In the genomic region with DNA sequence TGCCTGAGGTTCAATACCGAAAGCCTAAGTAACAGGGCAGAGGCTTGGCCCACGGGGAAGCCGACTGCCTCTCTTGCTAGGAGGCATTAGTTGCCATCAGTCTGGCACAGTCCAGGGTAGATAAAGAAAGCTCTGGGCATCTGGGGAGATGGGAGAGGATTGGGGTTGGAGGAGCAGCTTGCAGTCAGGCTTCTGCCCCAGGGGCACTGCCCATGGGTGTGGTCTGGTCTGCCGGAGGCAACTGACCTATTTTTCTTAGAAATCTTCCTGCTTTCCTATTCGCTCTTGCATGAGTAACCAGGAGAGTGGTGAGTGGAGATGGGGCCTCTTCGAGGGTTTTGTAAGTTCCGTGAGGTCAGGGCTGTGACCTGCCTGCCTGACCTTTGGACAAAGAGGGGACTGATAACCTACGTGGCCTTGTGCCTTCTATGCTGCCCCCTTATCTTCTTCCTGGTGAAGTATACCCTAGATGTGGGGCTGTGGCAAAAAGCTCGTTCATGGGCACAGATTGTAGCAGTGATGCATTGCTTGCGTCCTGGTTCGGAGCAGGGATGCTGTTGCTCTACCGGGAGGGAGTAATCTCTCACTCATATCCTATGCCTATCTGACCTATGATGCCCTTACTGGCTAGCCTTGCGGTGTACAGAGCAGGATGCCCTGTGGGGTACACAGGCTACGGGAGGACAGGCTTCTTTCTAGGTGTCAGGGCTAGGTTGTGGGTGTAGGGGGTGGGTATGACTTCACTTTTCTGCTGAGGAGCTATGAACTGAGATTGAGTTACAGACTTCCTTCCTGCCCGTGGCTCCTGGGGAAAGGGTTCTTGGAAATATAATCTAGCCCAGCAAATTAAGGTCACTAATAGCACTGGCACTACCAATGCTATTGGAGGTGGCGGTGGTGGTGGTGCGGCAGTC, we compare ENCODE assay signal across 18 mouse cellular contexts. TPM values are rescaled to one million over a fixed set of nuclear protein-coding genes. Genes with fewer than 3 reads are reported as not detected.
DNase-seq lines count a peak whose midpoint lies in the region; ATAC-seq and TF ChIP-seq lines count a peak whose summit lies in the region.
"Had no signal": no experiment of that assay in that cellular context is flagged by ENCODE, and none has a peak within 500 bp of the region (broad histone marks: within the 10 kb centered on the region; RNA-seq: fewer than 3 reads in every experiment).

No protein-coding gene starts in this region.

- H3K79me2 ChIP-seq in CH12.LX (replicated peaks; ENCODE audit: control insufficient read depth, extremely low read depth, insufficient read depth, poor library complexity, severe bottlenecking): peaks cover 24% of the 10 kb centered on the region

- no peaks in the 10 kb centered on the region for H3K27me3 ChIP-seq in forebrain, postnatal 0 days (ENCODE audit: insufficient read depth, low read length)
- H3K27me3 ChIP-seq in forebrain, embryonic 16.5 days (replicated peaks; ENCODE audit: control insufficient read depth, insufficient read depth, low read length): no peaks in the 10 kb centered on the region
- no peaks in the 10 kb centered on the region for H3K27me3 ChIP-seq in CH12.LX (replicated peaks)
- peaks cover 16% of the 10 kb centered on the region for H3K27me3 ChIP-seq in midbrain, embryonic 13.5 days
- peaks cover 25% of the 10 kb centered on the region for H3K27me3 ChIP-seq in kidney, embryonic 16.5 days (ENCODE audit: insufficient read depth, low read length)
- peaks cover 24% of the 10 kb centered on the region for H3K27me3 ChIP-seq in intestine, embryonic 15.5 days (replicated peaks)
- peaks cover 20% of the 10 kb centered on the region for H3K27me3 ChIP-seq in heart, embryonic 11.5 days (ENCODE audit: control insufficient read depth, insufficient read depth, low read length)

- peak; percentile 64; the same call in 1 of the 2 replicates for TF ChIP-seq EP300 in CH12.LX (IDR thresholded peaks at IDR 0.05; ENCODE audit: low read length)

- no peak for TF ChIP-seq CTCF in forebrain, postnatal 0 days (IDR thresholded peaks at IDR 0.05; ENCODE audit: low read depth)
- no peak for TF ChIP-seq CTCF in CH12.LX (conservative IDR thresholded peaks at IDR 0.05 in 1 of 2, IDR thresholded peaks at IDR 0.05 in 1 of 2; ENCODE audit: low read depth in 2 of 2, low read length in 2 of 2)

- no peak overlapping the region for H3K4me3 ChIP-seq in forebrain, postnatal 0 days (ENCODE audit: low read depth, low read length)
- no peak overlapping the region for H3K4me3 ChIP-seq in forebrain, embryonic 16.5 days (replicated peaks; ENCODE audit: low read length)
- H3K4me3 ChIP-seq in CH12.LX (replicated peaks in 1 of 3; ENCODE audit: low read depth in 2 of 3, low read length in 2 of 3, poor library complexity in 1 of 3): peak overlapping the region; percentile 62 to 86 (median 62)
- no peak overlapping the region for H3K4me3 ChIP-seq in midbrain, embryonic 13.5 days (replicated peaks)
- no peak overlapping the region for H3K4me3 ChIP-seq in kidney, embryonic 16.5 days (ENCODE audit: low read length)
- no peak overlapping the region for H3K4me3 ChIP-seq in intestine, embryonic 15.5 days (replicated peaks)
- H3K4me3 ChIP-seq in heart, embryonic 11.5 days (ENCODE audit: low read depth, low read length): no peak overlapping the region
- H3K4me3 ChIP-seq: heart, adult 2 months; limb, embryonic 15.5 days had no signal

- WGBS in forebrain, postnatal 0 days: 70% methylated on average over 17 of the region's 17 CpGs
- WGBS in forebrain, embryonic 16.5 days: 75% methylated on average over 17 of the region's 17 CpGs
- 62% methylated on average over 17 of the region's 17 CpGs for WGBS in midbrain, embryonic 13.5 days
- WGBS in kidney, embryonic 16.5 days: 57% methylated on average over 17 of the region's 17 CpGs
- 67% methylated on average over 17 of the region's 17 CpGs for WGBS in intestine, embryonic 15.5 days
- 54% methylated on average over 17 of the region's 17 CpGs for WGBS in heart, embryonic 11.5 days (ENCODE audit: insufficient replicate concordance)

- dilution Hi-C loops in CH12.LX (cut with MboI; ENCODE audit: extremely low pct_ligation_motif_present, extremely low pct_unique_long_range_greater_than_20kb, low sequenced_read_pairs): no loop called here

- peak; percentile 66; the same call in 1 of the 2 replicates for TF ChIP-seq POLR2A in CH12.LX (IDR thresholded peaks at IDR 0.05; ENCODE audit: low read depth, low read length)

- H3K36me3 ChIP-seq in forebrain, postnatal 0 days (ENCODE audit: insufficient read depth): no peaks in the 10 kb centered on the region
- H3K36me3 ChIP-seq in forebrain, embryonic 16.5 days (ENCODE audit: control insufficient read depth, insufficient read depth): no peaks in the 10 kb centered on the region
- no peaks in the 10 kb centered on the region for H3K36me3 ChIP-seq in CH12.LX (replicated peaks in 1 of 2; ENCODE audit: control insufficient read depth in 1 of 2, insufficient read depth in 1 of 2, low read length in 1 of 2)
- H3K36me3 ChIP-seq in midbrain, embryonic 13.5 days: no peaks in the 10 kb centered on the region
- no peaks in the 10 kb centered on the region for H3K36me3 ChIP-seq in kidney, embryonic 16.5 days (ENCODE audit: insufficient read depth, low read length)
- no peaks in the 10 kb centered on the region for H3K36me3 ChIP-seq in intestine, embryonic 15.5 days
- H3K36me3 ChIP-seq in heart, embryonic 11.5 days (ENCODE audit: control insufficient read depth, insufficient read depth, low read length): no peaks in the 10 kb centered on the region
- H3K36me3 ChIP-seq: limb, embryonic 15.5 days had no signal

- no peaks in the 10 kb centered on the region for H3K9me3 ChIP-seq in forebrain, postnatal 0 days (ENCODE audit: low read length)
- no peaks in the 10 kb centered on the region for H3K9me3 ChIP-seq in forebrain, embryonic 16.5 days (ENCODE audit: control insufficient read depth, low read length)
- peaks cover 11% of the 10 kb centered on the region for H3K9me3 ChIP-seq in CH12.LX (replicated peaks; ENCODE audit: low read length)
- no peaks in the 10 kb centered on the region for H3K9me3 ChIP-seq in midbrain, embryonic 13.5 days
- no peaks in the 10 kb centered on the region for H3K9me3 ChIP-seq in kidney, embryonic 16.5 days (ENCODE audit: low read length)
- no peaks in the 10 kb centered on the region for H3K9me3 ChIP-seq in intestine, embryonic 15.5 days
- no peaks in the 10 kb centered on the region for H3K9me3 ChIP-seq in heart, embryonic 11.5 days (replicated peaks; ENCODE audit: control insufficient read depth, low read length)
- H3K9me3 ChIP-seq: limb, embryonic 15.5 days had no signal

- no peak for DNase-seq in forebrain, postnatal 0 days
- DNase-seq in CH12.LX (ENCODE audit: extremely low read depth): no peak
- DNase-seq in cerebellum, adult 9-11 months: peak; percentile 63
- DNase-seq: adrenal gland, postnatal 10 days; B cell, adult 2 months; heart, postnatal 10 days; kidney, postnatal 14 days; lung, adult 18-20 months; lung, postnatal 36 days had no signal

- H3K27ac ChIP-seq in forebrain, postnatal 0 days (ENCODE audit: low read depth, low read length): no peak overlapping the region
- H3K27ac ChIP-seq in forebrain, embryonic 16.5 days (ENCODE audit: low read length): no peak overlapping the region
- peak overlapping the region; percentile 98 for H3K27ac ChIP-seq in CH12.LX (ENCODE audit: insufficient read depth, low read depth)
- 0 out of 2 replicates have a peak overlapping the region, but pooled peaks have one; percentile 12 for H3K27ac ChIP-seq in midbrain, embryonic 13.5 days
- no peak overlapping the region for H3K27ac ChIP-seq in kidney, embryonic 16.5 days (ENCODE audit: low read length)
- H3K27ac ChIP-seq in intestine, embryonic 15.5 days: no peak overlapping the region
- no peak overlapping the region for H3K27ac ChIP-seq in heart, embryonic 11.5 days (ENCODE audit: low read depth, low read length)
- H3K27ac ChIP-seq: limb, embryonic 15.5 days had no signal

- in situ Hi-C loops in CH12.LX (cut with MboI; ENCODE audit: low pct_ligation_motif_present, low pct_unique_long_range_greater_than_20kb, low sequenced_read_pairs): no loop called here

- H3K9ac ChIP-seq in forebrain, postnatal 0 days: no peak overlapping the region
- H3K9ac ChIP-seq in forebrain, embryonic 16.5 days (replicated peaks; ENCODE audit: low read depth, low read length): no peak overlapping the region
- H3K9ac ChIP-seq in CH12.LX (ENCODE audit: insufficient read depth, low read depth): peak overlapping the region; percentile 79
- peak overlapping the region; percentile 44; the same call in 1 of the 2 replicates for H3K9ac ChIP-seq in midbrain, embryonic 13.5 days (replicated peaks)
- H3K9ac ChIP-seq in kidney, embryonic 16.5 days (replicated peaks; ENCODE audit: low read length): no peak overlapping the region
- H3K9ac ChIP-seq in intestine, embryonic 15.5 days: no peak overlapping the region
- no peak overlapping the region for H3K9ac ChIP-seq in heart, embryonic 11.5 days (ENCODE audit: low read depth, low read length)
- H3K9ac ChIP-seq: limb, embryonic 15.5 days had no signal

- ATAC-seq in forebrain, postnatal 0 days: no peak
- ATAC-seq in forebrain, embryonic 16.5 days: no peak
- ATAC-seq in midbrain, embryonic 13.5 days: no peak
- no peak for ATAC-seq in kidney, embryonic 16.5 days (ENCODE audit: low FRiP score, low TSS enrichment)
- ATAC-seq in intestine, embryonic 15.5 days: no peak
- no peak for ATAC-seq in heart, embryonic 11.5 days (replicated peaks; ENCODE audit: insufficient number of reproducible peaks, low FRiP score, low TSS enrichment)
- ATAC-seq: forebrain, embryonic 14.5 days; intestine, postnatal 0 days had no signal

- peaks cover 30% of the 10 kb centered on the region for H3K4me1 ChIP-seq in forebrain, postnatal 0 days (ENCODE audit: insufficient read depth)
- peaks cover 77% of the 10 kb centered on the region for H3K4me1 ChIP-seq in forebrain, embryonic 16.5 days (replicated peaks; ENCODE audit: control insufficient read depth, insufficient read depth, low read length)
- peaks cover 33 to 86% of the 10 kb centered on the region in 2 experiments for H3K4me1 ChIP-seq in CH12.LX (ENCODE audit: control insufficient read depth in 1 of 2, insufficient read depth in 2 of 2)
- peaks cover 84% of the 10 kb centered on the region for H3K4me1 ChIP-seq in midbrain, embryonic 13.5 days (replicated peaks)
- peaks cover 15% of the 10 kb centered on the region; the same call in 1 of the 2 replicates for H3K4me1 ChIP-seq in kidney, embryonic 16.5 days (ENCODE audit: insufficient read depth, low read length)
- H3K4me1 ChIP-seq in intestine, embryonic 15.5 days (replicated peaks): 0 out of 2 replicates have a peak, but pooled peaks cover 7% of the 10 kb centered on the region
- H3K4me1 ChIP-seq in heart, embryonic 11.5 days (ENCODE audit: control insufficient read depth, insufficient read depth, low read length): peaks cover 5% of the 10 kb centered on the region; the same call in 1 of the 2 replicates

- TF ChIP-seq RAD21 in CH12.LX (IDR thresholded peaks at IDR 0.05; ENCODE audit: low read depth, low read length): no peak

- H3K4me2 ChIP-seq in forebrain, postnatal 0 days (ENCODE audit: low read depth): peak overlapping the region; percentile 13; the same call in 1 of the 2 replicates
- no peak overlapping the region for H3K4me2 ChIP-seq in forebrain, embryonic 16.5 days (ENCODE audit: low read length)
- peak overlapping the region; percentile 71 for H3K4me2 ChIP-seq in CH12.LX (ENCODE audit: insufficient read depth, low read depth, poor library complexity, severe bottlenecking)
- peak overlapping the region; percentile 13; the same call in 1 of the 2 replicates for H3K4me2 ChIP-seq in midbrain, embryonic 13.5 days (replicated peaks)
- H3K4me2 ChIP-seq in kidney, embryonic 16.5 days (replicated peaks; ENCODE audit: low read depth, low read length): no peak overlapping the region
- no peak overlapping the region for H3K4me2 ChIP-seq in intestine, embryonic 15.5 days (replicated peaks)
- no peak overlapping the region for H3K4me2 ChIP-seq in heart, embryonic 11.5 days
- H3K4me2 ChIP-seq: limb, embryonic 15.5 days had no signal

RNA-seq across cellular contexts. Expression of a gene that starts 4.8 kb away (rescaled TPM):
- 22.5 and 30.8 TPM in 2 replicates for total RNA-seq in forebrain, postnatal 0 days (2014; rRNA removed)
- polyA plus RNA-seq in forebrain, postnatal 0 days (2015; fragmentation: Nextera tagmentation; extraction: Ambion mirVana): 5.6 and 11.8 TPM in 2 replicates
- polyA plus RNA-seq in forebrain, embryonic 16.5 days (2015; fragmentation: Nextera tagmentation; extraction: Ambion mirVana): 12.0 and 16.7 TPM in 2 replicates
- total RNA-seq in CH12.LX (2012; rRNA removed): 7.4 and 12.4 TPM in 2 replicates
- total RNA-seq in CH12.LX (2014; rRNA removed): 1.8 and 2.0 TPM in 2 replicates
- 4.5 and 5.2 TPM in 2 replicates for polyA plus RNA-seq in CH12.LX (2012; ENCODE audit: insufficient read length, low read depth)
- polyA plus RNA-seq in midbrain, embryonic 13.5 days (2015; fragmentation: Nextera tagmentation; extraction: Ambion mirVana): 11.3 and 12.6 TPM in 2 replicates
- 2.6 and 2.8 TPM in 2 replicates for polyA plus RNA-seq in kidney, embryonic 16.5 days (2015; fragmentation: Nextera tagmentation; extraction: Ambion mirVana)
- polyA plus RNA-seq in intestine, embryonic 15.5 days (2015; fragmentation: Nextera tagmentation; extraction: Ambion mirVana): 4.4 and 4.7 TPM in 2 replicates
- 1.7 and 2.8 TPM in 2 replicates for polyA plus RNA-seq in heart, embryonic 11.5 days (2014; fragmentation: Nextera tagmentation; extraction: Ambion mirVana)

Comparison
In these comparisons a context has a peak if more than half of its experiments do, and no peak if none do; other contexts are left out.
1. H3K4me2 ChIP-seq: peak in forebrain, postnatal 0 days (single experiment), CH12.LX (single experiment) and midbrain, embryonic 13.5 days (single experiment); none in forebrain, embryonic 16.5 days (single experiment), kidney, embryonic 16.5 days (single experiment), intestine, embryonic 15.5 days (single experiment) and heart, embryonic 11.5 days (single experiment).
2. H3K27ac ChIP-seq: peak in CH12.LX (single experiment) and midbrain, embryonic 13.5 days (single experiment); none in forebrain, postnatal 0 days (single experiment), forebrain, embryonic 16.5 days (single experiment), kidney, embryonic 16.5 days (single experiment), intestine, embryonic 15.5 days (single experiment) and heart, embryonic 11.5 days (single experiment).
3. H3K4me3 ChIP-seq: peak in CH12.LX (3 of 3); none in forebrain, postnatal 0 days (single experiment), forebrain, embryonic 16.5 days (single experiment), midbrain, embryonic 13.5 days (single experiment), kidney, embryonic 16.5 days (single experiment), intestine, embryonic 15.5 days (single experiment) and heart, embryonic 11.5 days (single experiment).
4. H3K9ac ChIP-seq: peak in CH12.LX (single experiment) and midbrain, embryonic 13.5 days (single experiment); none in forebrain, postnatal 0 days (single experiment), forebrain, embryonic 16.5 days (single experiment), kidney, embryonic 16.5 days (single experiment), intestine, embryonic 15.5 days (single experiment) and heart, embryonic 11.5 days (single experiment).